Mouse (Mus musculus) CH12.LX (cell line): ENCODE data around the gene Zfp692.

Source experiments
- EP300 ChIP-seq: IDR thresholded peaks from 2 replicates; pipeline ENCODE4 v1.6.1; 2011; ENCODE audit warnings: low read length, improper control_type of control experiment
- HCFC1 ChIP-seq: IDR thresholded peaks from 2 replicates; pipeline ENCODE4 v1.6.1; 2012; ENCODE audit warnings: low read depth, mild to moderate bottlenecking, inconsistent platforms, low read length, improper control_type of control experiment
- USF2 ChIP-seq: conservative IDR thresholded peaks from 2 replicates; pipeline ENCODE4 v1.6.1; 2011; ENCODE audit warnings: low read depth, low read length, improper control_type of control experiment
- ZNF384 ChIP-seq: IDR thresholded peaks from 2 replicates; pipeline ENCODE4 v1.6.1; 2012; ENCODE audit warnings: low read depth, low read length, improper control_type of control experiment, inconsistent platforms

DNA sequence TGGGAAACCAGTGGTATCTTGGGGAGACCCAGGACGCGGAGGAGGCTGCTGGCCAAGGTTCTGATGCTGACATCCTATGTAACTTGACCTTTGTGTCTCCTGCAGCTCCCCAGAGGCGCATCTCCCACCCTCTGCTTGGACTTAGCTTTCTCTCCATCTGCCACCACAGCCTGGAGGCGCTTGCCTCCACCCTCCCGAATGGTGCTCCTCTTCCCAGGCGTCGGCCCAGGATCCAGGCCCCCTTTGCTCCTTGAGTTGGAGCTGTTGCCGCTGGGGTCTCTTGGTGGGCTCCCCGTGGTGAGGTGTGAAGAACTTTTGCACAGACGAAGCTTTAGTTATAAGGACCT, 24.3 kb downstream of the Zfp692 start:
- no peak for TF ChIP-seq ZNF384
- no peak for TF ChIP-seq HCFC1
- TF ChIP-seq USF2 = no peak
- no peak for TF ChIP-seq EP300
